Mouse (Mus musculus) liver, adult 2 months (tissue): ENCODE measurements at regions not wholly inside any gene's neighbourhood (a gene's known extent, or its start where the extent isn't known, plus 50 kb on each side); places are given as distances from the start of the nearest gene placed in this dataset.

Experiments
- CTCF ChIP-seq: fragments of 200-500 bp; IDR thresholded peaks from 2 replicates; pipeline ENCODE4 v1.5.1; 2011; ENCODE audit warnings: low read depth, low read length, control low read depth
- POLR2A ChIP-seq: fragments of 200-500 bp; IDR thresholded peaks from 2 replicates; pipeline ENCODE4 v1.6.1; 2011; ENCODE audit warnings: low read length, control low read depth; ENCODE audit not compliant: insufficient read depth; ENCODE audit errors: extremely low read depth

DNA sequence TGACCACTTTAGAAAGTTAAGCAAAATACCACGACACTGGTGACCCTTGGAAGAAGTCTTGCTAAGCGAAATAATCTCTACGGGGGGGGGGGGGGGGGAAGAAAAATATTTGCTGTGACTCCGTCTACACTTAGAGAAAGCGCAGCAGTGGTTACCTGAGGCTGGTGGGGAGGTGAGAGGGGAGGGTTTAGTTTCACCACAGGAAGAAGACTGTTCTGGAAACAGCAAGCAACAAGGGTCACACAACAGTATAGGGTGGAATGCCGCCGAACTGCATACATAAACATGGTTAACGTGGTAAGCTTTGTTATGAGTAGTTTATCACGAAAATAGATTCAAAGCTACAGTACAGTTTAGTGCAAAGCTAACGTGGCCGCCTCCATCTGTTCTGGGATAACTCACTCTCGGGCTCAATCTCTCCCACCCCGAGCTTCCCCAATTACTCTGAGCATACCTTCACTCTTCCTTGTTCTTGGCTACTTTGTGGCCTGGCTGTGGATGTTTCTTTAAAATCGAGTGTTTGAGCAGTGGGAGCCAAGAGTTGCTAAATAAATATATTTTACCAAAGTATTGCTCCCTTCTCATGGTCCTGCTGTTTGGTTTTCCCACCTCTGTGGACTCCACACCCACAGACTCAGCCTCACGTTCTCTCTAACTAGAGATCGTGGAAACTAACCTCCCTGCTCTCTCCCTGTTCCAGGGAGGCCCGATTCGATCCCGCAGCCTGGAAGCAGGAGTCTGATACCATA, 59.1 kb upstream of the Ptpn13 start:
- TF ChIP-seq CTCF (no peak), POLR2A (no peak)
